In genomic region chr5:65859396-65859795, GRCm38 (mm10) we compare ENCODE assay signal across 11 mouse cellular contexts.
"Had no signal": no experiment of that assay in that cellular context is flagged by ENCODE, and none has a peak within 500 bp of the region (broad histone marks: within the 10 kb centered on the region; RNA-seq: fewer than 3 reads in every experiment).

No protein-coding gene starts in this region.

- H3K4me1 ChIP-seq: midbrain, embryonic 12.5 days; neural tube, embryonic 15.5 days had no signal

- H3K9ac ChIP-seq: limb, embryonic 15.5 days; liver, embryonic 12.5 days; lung, embryonic 15.5 days; midbrain, embryonic 12.5 days; neural tube, embryonic 15.5 days had no signal

- DNase-seq: kidney, adult 9 months; right cerebral cortex, postnatal 4 days; spleen, adult 18-20 months had no signal

- H3K9me3 ChIP-seq: limb, embryonic 15.5 days; liver, embryonic 12.5 days; lung, embryonic 15.5 days; midbrain, embryonic 12.5 days; neural tube, embryonic 15.5 days had no signal

- H3K4me3 ChIP-seq: layer of hippocampus, adult 2 months; limb, embryonic 15.5 days; liver, embryonic 12.5 days; lung, embryonic 15.5 days; midbrain, embryonic 12.5 days; neural tube, embryonic 15.5 days had no signal

- H3K4me2 ChIP-seq: limb, embryonic 15.5 days; liver, embryonic 12.5 days; lung, embryonic 15.5 days; midbrain, embryonic 12.5 days; neural tube, embryonic 15.5 days had no signal

- H3K36me3 ChIP-seq: limb, embryonic 15.5 days; liver, embryonic 12.5 days; lung, embryonic 15.5 days; midbrain, embryonic 12.5 days; neural tube, embryonic 15.5 days had no signal

- H3K27me3 ChIP-seq: limb, embryonic 15.5 days; liver, embryonic 12.5 days; lung, embryonic 15.5 days; midbrain, embryonic 12.5 days; neural tube, embryonic 15.5 days had no signal

- H3K27ac ChIP-seq: layer of hippocampus, adult 2 months; liver, embryonic 12.5 days; lung, embryonic 15.5 days; midbrain, embryonic 12.5 days; neural tube, embryonic 15.5 days had no signal

- ATAC-seq: intestine, postnatal 0 days; liver, embryonic 12.5 days; midbrain, embryonic 16.5 days had no signal
